Mouse (Mus musculus): ENCODE results near the gene Adgrd1. TPM values are rescaled to one million over a fixed set of nuclear protein-coding genes. Genes with fewer than 3 reads are reported as not detected.

Adgrd1 gene
- polyA plus RNA-seq, 1 experiment from 2014 or later = 0.21 TPM

DNA sequence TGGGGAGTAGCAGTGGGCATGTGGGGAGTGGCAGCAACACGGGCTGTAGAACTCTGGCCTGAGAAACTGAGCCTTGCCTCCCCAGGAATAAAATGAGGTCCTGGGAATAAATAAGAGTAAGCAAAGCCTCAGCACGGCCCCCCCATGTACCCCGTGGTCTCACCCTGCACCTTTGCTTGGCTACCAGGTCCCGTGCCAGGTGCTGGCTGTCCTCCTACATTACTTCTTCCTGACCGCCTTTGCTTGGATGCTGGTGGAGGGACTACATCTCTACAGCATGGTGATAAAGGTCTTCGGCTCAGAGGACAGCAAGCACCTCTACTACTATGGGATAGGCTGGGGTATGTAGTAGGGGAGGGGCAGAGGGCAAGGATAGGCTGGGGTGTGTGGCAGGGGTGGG, 82.8 kb downstream of the Adgrd1 start:
- no peak overlapping the region for H3K9ac ChIP-seq (ENCODE audit: low read depth, low read length)
- no peak for ATAC-seq
- 91% methylated on average over 6 of the region's 6 CpGs for WGBS
- H3K4me2 ChIP-seq (ENCODE audit: low read length) = no peak overlapping the region
- H3K27me3 ChIP-seq (ENCODE audit: control insufficient read depth, insufficient read depth, low read depth, low read length) = no peaks in the 10 kb centered on the region
- H3K36me3 ChIP-seq (ENCODE audit: control insufficient read depth, insufficient read depth, low read length) = no peaks in the 10 kb centered on the region
- no peaks in the 10 kb centered on the region for H3K4me1 ChIP-seq (ENCODE audit: control insufficient read depth, insufficient read depth, low read length)
- no peaks in the 10 kb centered on the region for H3K9me3 ChIP-seq (replicated peaks; ENCODE audit: control insufficient read depth, low read length, poor library complexity, severe bottlenecking)
- H3K4me3 ChIP-seq (ENCODE audit: low read depth, low read length) = no peak overlapping the region
- no peak overlapping the region for H3K27ac ChIP-seq (ENCODE audit: low read length)

DNA sequence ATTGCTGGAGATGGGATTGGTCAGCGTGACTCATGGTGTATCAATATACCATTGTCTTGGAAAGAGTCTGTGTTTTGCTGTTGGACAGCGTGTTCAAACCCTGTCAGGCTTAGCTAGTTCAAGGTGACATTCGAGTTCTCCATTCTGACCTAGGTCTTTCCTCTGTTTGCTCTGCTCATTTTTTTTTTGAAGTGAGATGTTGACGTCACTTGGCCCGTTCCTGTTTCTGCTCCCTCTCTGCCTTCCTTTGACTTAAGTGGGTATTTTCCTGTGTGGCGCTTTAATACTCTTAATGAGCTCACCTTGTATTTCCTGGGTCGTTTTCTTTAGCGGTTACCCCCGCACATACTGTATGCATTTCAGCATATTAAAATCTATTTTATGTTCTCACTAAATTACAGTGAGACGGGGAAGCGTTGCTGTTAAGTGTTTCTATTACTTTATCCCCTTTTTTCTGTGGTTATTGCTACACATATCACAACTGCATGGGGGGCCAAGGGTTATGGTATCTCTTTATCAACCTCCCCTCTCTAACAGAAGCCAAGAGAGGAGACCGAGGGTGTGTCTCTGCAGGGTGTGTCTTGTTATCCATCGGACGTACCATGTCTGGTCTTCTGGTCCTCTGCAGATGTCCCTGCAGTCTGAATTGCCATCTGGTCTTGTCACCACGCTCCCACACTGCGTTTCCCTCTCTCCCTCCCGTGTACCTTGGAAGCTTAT, 83.6 kb downstream of the Adgrd1 start:
- no peaks in the 10 kb centered on the region for H3K4me1 ChIP-seq (ENCODE audit: control insufficient read depth, insufficient read depth, low read length)
- H3K27ac ChIP-seq (ENCODE audit: low read length) = no peak overlapping the region
- ATAC-seq = no peak
- H3K9ac ChIP-seq (ENCODE audit: low read depth, low read length) = no peak overlapping the region
- H3K9me3 ChIP-seq (replicated peaks; ENCODE audit: control insufficient read depth, low read length, poor library complexity, severe bottlenecking) = no peaks in the 10 kb centered on the region
- WGBS = 81% methylated on average over 17 of the region's 17 CpGs
- no peaks in the 10 kb centered on the region for H3K36me3 ChIP-seq (ENCODE audit: control insufficient read depth, insufficient read depth, low read length)
- H3K4me2 ChIP-seq (ENCODE audit: low read length) = no peak overlapping the region
- no peaks in the 10 kb centered on the region for H3K27me3 ChIP-seq (ENCODE audit: control insufficient read depth, insufficient read depth, low read depth, low read length)
- no peak overlapping the region for H3K4me3 ChIP-seq (ENCODE audit: low read depth, low read length)

DNA sequence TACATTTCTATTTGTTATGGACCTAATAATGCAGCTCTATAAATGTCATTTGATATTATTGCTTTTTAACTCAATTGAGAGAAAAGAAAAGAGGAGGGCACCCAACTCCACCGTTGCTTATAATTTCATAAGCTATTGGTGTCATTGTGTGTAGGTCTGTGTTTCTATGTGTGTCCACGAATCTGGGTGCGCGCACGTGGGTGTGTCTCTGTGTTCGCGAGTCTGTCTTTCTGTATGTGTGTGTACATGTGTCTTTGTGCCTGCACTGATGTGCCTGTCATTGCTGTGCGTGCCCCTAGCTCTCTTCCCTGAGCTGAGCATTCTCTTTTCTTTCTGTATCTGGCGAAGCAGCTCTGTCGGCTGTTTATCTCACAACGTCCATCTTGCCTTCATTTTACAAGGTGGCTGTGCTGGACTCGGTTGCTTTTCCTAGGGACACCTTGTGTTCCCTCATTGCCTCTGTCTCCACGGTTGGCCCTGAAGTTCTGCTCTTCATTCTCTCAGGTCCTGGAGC, 84.2 kb downstream of the Adgrd1 start:
- Histone ChIP-seq H3K4me2 (ENCODE audit: low read length) (no peak overlapping the region), H3K4me3 (ENCODE audit: low read depth, low read length) (no peak overlapping the region), H3K36me3 (ENCODE audit: control insufficient read depth, insufficient read depth, low read length) (no peaks in the 10 kb centered on the region), H3K4me1 (ENCODE audit: control insufficient read depth, insufficient read depth, low read length) (no peaks in the 10 kb centered on the region), H3K27ac (ENCODE audit: low read length) (no peak overlapping the region), H3K9ac (ENCODE audit: low read depth, low read length) (no peak overlapping the region), H3K9me3 (replicated peaks; ENCODE audit: control insufficient read depth, low read length, poor library complexity, severe bottlenecking) (no peaks in the 10 kb centered on the region), H3K27me3 (ENCODE audit: control insufficient read depth, insufficient read depth, low read depth, low read length) (no peaks in the 10 kb centered on the region)
- 84% methylated on average over 13 of the region's 13 CpGs for WGBS
- ATAC-seq = no peak

DNA sequence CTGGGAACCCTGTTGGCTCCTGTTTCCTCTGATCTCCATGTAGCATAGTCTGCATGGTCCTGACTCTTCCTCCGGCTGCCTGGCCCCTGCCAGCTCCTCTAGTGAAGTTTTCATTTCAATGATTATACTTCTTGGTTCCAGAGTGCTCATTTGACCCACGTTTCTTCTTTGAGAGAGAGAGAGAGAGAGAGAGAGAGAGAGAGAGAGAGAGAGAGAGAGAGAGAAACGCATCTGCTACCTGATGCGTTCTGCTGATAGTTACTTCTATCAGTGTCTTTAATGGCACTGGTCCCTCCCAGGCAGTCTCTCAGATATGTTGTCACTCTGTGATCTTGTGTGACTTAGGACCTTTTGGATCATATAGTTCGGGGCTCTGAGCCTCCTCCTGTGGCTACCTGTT, 84.9 kb downstream of the Adgrd1 start:
- Histone ChIP-seq H3K36me3 (ENCODE audit: control insufficient read depth, insufficient read depth, low read length) (no peaks in the 10 kb centered on the region), H3K4me2 (ENCODE audit: low read length) (no peak overlapping the region), H3K9ac (ENCODE audit: low read depth, low read length) (no peak overlapping the region), H3K4me3 (ENCODE audit: low read depth, low read length) (no peak overlapping the region), H3K27ac (ENCODE audit: low read length) (no peak overlapping the region), H3K4me1 (ENCODE audit: control insufficient read depth, insufficient read depth, low read length) (no peaks in the 10 kb centered on the region), H3K9me3 (replicated peaks; ENCODE audit: control insufficient read depth, low read length, poor library complexity, severe bottlenecking) (no peaks in the 10 kb centered on the region), H3K27me3 (ENCODE audit: control insufficient read depth, insufficient read depth, low read depth, low read length) (no peaks in the 10 kb centered on the region)
- 65% methylated on average over 5 of the region's 5 CpGs for WGBS
- ATAC-seq = no peak

DNA sequence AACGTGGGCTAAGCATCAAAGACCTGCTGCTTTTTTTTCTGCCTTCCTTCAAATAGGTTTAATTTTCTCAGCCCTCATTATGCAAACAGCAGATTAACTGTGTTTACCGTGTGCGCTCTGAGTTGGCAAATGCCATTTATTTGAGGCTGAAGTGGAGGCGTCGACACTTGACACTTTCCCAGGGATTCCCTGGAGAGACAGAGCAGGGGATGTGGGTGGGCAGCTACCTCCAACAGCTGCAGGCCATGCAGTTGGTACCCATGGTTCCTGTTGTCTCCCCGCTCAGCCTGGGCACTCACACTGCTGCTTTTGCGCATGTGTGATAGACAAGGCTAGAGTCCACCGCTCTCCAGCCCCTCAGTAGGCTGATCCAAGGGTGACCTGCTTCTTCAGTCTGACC, 86.0 kb downstream of the Adgrd1 start:
- no peaks in the 10 kb centered on the region for H3K9me3 ChIP-seq (replicated peaks; ENCODE audit: control insufficient read depth, low read length, poor library complexity, severe bottlenecking)
- no peaks in the 10 kb centered on the region for H3K36me3 ChIP-seq (ENCODE audit: control insufficient read depth, insufficient read depth, low read length)
- H3K4me1 ChIP-seq (ENCODE audit: control insufficient read depth, insufficient read depth, low read length) = no peaks in the 10 kb centered on the region
- H3K9ac ChIP-seq (ENCODE audit: low read depth, low read length) = no peak overlapping the region
- WGBS = 39% methylated on average over 8 of the region's 8 CpGs
- no peak overlapping the region for H3K4me2 ChIP-seq (ENCODE audit: low read length)
- H3K27me3 ChIP-seq (ENCODE audit: control insufficient read depth, insufficient read depth, low read depth, low read length) = no peaks in the 10 kb centered on the region
- no peak for ATAC-seq
- H3K4me3 ChIP-seq (ENCODE audit: low read depth, low read length) = no peak overlapping the region
- H3K27ac ChIP-seq (ENCODE audit: low read length) = no peak overlapping the region

DNA sequence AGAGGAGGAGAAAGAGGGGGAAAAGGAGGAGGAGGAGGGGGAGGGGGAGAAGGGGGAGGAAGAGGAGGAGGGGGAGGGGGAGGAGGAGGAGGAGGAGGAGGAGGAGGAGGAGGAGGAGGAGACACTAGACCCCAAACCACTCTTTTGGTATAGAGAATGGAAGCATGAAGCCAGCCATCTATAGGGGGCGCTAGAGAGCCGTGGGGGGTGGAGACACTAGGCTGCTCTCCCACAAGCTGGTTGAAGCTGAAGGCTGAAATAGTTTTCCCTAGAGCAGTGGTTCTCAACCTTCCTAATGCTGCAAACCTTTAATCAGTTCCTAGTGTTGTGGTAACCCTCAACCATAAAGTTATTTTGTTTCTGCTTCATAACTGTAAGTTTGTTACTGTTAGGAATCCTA, 89.7 kb downstream of the Adgrd1 start:
- ATAC-seq = no peak
- WGBS = 11% methylated on average over 2 of the region's 2 CpGs

DNA sequence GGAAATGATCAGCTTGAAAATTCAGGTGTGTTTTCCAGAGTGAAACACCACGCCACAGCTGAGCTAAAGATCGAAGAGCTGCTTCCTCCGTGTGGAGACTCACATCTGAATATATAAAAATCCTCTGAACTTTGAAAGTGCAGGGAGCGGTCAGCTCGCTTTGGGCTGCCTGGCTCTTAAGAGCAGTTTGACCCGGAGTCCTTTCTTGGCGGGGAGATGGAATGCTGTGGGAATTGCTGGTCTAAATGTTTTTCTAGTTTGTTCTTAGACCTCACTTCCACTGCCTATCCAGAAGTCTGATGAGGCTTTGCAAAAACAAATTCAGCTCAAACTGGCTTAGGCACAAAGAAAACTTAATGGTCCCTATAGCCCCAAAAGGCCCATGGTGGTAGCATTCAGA, 90.4 kb downstream of the Adgrd1 start:
- no peak for ATAC-seq
- 86% methylated on average over 7 of the region's 7 CpGs for WGBS
- Histone ChIP-seq H3K9ac (ENCODE audit: low read depth, low read length) (no peak overlapping the region), H3K9me3 (replicated peaks; ENCODE audit: control insufficient read depth, low read length, poor library complexity, severe bottlenecking) (no peaks in the 10 kb centered on the region), H3K4me3 (ENCODE audit: low read depth, low read length) (no peak overlapping the region), H3K4me1 (ENCODE audit: control insufficient read depth, insufficient read depth, low read length) (no peaks in the 10 kb centered on the region; the same call in 1 of the 2 replicates), H3K27ac (ENCODE audit: low read length) (no peak overlapping the region), H3K4me2 (ENCODE audit: low read length) (no peak overlapping the region), H3K27me3 (ENCODE audit: control insufficient read depth, insufficient read depth, low read depth, low read length) (no peaks in the 10 kb centered on the region), H3K36me3 (ENCODE audit: control insufficient read depth, insufficient read depth, low read length) (no peaks in the 10 kb centered on the region)

More for the DNA sequence above, 89.7 kb downstream of the Adgrd1 start:
- no peaks in the 10 kb centered on the region for H3K36me3 ChIP-seq (ENCODE audit: control insufficient read depth, insufficient read depth, low read length)
- no peak overlapping the region for H3K4me2 ChIP-seq (ENCODE audit: low read length)
- H3K9ac ChIP-seq (ENCODE audit: low read depth, low read length) = no peak overlapping the region
- no peaks in the 10 kb centered on the region for H3K9me3 ChIP-seq (replicated peaks; ENCODE audit: control insufficient read depth, low read length, poor library complexity, severe bottlenecking)
- no peak overlapping the region for H3K4me3 ChIP-seq (ENCODE audit: low read depth, low read length)
- no peaks in the 10 kb centered on the region for H3K27me3 ChIP-seq (ENCODE audit: control insufficient read depth, insufficient read depth, low read depth, low read length)
- H3K4me1 ChIP-seq (ENCODE audit: control insufficient read depth, insufficient read depth, low read length) = no peaks in the 10 kb centered on the region; the same call in 1 of the 2 replicates
- H3K27ac ChIP-seq (ENCODE audit: low read length) = no peak overlapping the region

DNA sequence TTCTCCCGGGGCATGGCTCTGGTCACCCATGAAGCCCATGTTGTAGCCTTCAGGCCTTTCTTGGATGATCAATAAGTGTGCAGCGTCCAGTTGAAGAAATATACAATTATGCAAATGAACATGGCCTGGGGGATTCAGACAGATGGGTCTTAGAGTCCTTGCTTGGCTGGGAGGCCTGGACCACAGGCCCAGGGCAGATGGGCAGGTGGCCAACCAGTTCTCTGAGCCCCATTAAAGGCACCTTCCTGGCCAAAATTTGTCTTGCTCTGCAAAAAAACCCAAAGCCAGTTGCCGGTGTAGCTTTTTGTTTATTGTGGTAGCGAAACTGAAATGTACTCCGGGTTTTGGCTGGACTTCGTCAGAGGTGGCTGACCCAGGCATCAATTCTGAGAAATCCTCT, 92.5 kb downstream of the Adgrd1 start:
- Histone ChIP-seq H3K27me3 (ENCODE audit: control insufficient read depth, insufficient read depth, low read depth, low read length) (no peaks in the 10 kb centered on the region), H3K9me3 (replicated peaks; ENCODE audit: control insufficient read depth, low read length, poor library complexity, severe bottlenecking) (no peaks in the 10 kb centered on the region), H3K4me2 (ENCODE audit: low read length) (no peak overlapping the region), H3K4me1 (ENCODE audit: control insufficient read depth, insufficient read depth, low read length) (no peaks in the 10 kb centered on the region; the same call in 1 of the 2 replicates), H3K4me3 (ENCODE audit: low read depth, low read length) (no peak overlapping the region), H3K9ac (ENCODE audit: low read depth, low read length) (no peak overlapping the region), H3K27ac (ENCODE audit: low read length) (no peak overlapping the region), H3K36me3 (ENCODE audit: control insufficient read depth, insufficient read depth, low read length) (no peaks in the 10 kb centered on the region)
- ATAC-seq = no peak
- WGBS = 76% methylated on average over 6 of the region's 6 CpGs

DNA sequence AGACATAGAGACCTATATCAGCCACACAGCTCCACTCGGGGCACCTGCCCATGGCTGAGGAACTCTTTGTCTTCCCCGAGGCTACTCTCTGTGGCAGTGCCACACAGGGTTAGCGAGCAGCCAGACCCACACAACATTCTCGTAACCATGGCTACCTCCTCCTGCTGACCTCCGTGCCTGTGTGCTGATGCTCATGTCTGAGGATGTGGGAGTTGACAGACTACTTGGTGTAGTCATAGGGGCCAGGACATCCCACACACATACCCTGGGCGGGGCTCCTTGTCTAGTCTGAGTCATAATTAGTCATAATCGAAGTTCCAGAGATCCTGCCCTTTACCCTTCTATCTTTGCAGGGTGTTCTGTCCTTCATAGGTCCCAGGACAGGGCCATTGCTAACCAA, 93.5 kb downstream of the Adgrd1 start:
- WGBS = 61% methylated on average over 7 of the region's 7 CpGs
- Histone ChIP-seq H3K27me3 (ENCODE audit: control insufficient read depth, insufficient read depth, low read depth, low read length) (no peaks in the 10 kb centered on the region), H3K4me1 (ENCODE audit: control insufficient read depth, insufficient read depth, low read length) (no peaks in the 10 kb centered on the region; the same call in 1 of the 2 replicates), H3K27ac (ENCODE audit: low read length) (no peak overlapping the region), H3K9ac (ENCODE audit: low read depth, low read length) (no peak overlapping the region), H3K9me3 (replicated peaks; ENCODE audit: control insufficient read depth, low read length, poor library complexity, severe bottlenecking) (no peaks in the 10 kb centered on the region), H3K4me3 (ENCODE audit: low read depth, low read length) (no peak overlapping the region), H3K4me2 (ENCODE audit: low read length) (no peak overlapping the region), H3K36me3 (ENCODE audit: control insufficient read depth, insufficient read depth, low read length) (no peaks in the 10 kb centered on the region)
- ATAC-seq = no peak
